Mouse (Mus musculus) gonadal fat pad, adult 2 months (tissue): ENCODE results near the gene Ecm2. TPM values are rescaled to one million over a fixed set of nuclear protein-coding genes. Genes with fewer than 3 reads are reported as not detected.

Experiments
- DNase-seq: peaks from one replicate; pipeline ENCODE4 v3.0.0-alpha.2; 2012; ENCODE audit warnings: low read depth
- polyA plus RNA-seq: library from polyadenylated mRNA; depleted of rRNA; stranded (reverse); fragments of >200 nt; gene quantifications from 2 replicates; pipeline ENCODE4 v1.2.3, GENCODE M21; 2012

Ecm2 gene
- polyA plus RNA-seq, 1 experiment: 3.9 TPM

DNA sequence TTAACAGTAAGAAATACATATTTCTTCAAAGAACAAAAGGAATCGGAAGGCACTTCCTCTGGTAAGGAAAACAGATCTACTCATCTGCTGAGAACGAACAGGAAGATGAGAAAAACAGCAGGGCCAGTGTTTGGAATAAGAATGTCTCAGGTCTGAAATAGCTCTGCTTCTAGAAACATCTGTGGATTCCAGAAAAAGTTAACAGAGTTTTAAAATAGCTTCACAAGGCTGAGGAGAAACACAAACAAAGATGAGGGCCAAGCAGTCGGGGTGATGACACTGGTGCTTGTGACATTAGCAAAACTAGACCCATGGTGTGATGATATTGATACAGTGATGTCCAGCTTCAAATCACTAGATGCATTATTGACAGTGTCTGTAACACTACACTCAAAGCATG is 2.6 kb downstream of the Ecm2 start:
- DNase-seq: no peak

DNA sequence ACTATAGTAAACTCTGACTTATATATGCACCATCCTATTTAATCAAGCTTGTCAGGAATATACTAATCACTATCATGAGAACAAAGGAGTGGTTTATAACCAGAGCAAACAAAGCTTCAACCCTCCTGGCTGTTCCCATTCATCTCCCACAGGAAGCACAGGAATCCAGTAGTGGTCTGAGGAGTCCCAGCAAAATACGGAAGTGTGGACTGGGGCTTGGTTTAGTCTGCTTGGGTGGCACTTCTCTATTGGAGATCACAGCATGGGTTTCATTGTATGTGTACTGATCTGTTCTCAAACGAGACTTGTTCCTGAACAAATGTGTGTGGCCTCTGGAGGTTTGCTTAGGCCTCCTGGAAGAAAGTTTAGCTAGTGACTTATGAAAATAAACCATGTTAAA is 14.2 kb downstream of the Ecm2 start:
- no peak for DNase-seq

DNA sequence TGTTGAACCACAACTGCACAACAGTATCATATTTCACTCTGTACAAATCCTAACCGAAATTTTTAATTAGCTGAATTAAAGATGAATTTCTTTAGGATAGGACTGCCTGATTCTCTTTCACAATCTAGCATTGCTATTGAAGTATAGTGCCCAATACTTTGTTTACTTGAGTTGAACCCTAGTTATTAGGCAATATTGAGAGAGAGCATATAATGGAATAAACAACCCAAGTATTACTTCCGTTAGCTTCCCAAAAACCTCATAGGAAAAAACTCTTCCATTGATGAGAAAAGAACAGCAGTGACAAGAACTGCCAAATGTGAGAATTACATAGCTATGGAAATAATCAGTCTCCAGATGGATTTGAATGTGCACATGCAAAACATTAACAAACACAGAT is 21.6 kb downstream of the Ecm2 start:
- DNase-seq: no peak

DNA sequence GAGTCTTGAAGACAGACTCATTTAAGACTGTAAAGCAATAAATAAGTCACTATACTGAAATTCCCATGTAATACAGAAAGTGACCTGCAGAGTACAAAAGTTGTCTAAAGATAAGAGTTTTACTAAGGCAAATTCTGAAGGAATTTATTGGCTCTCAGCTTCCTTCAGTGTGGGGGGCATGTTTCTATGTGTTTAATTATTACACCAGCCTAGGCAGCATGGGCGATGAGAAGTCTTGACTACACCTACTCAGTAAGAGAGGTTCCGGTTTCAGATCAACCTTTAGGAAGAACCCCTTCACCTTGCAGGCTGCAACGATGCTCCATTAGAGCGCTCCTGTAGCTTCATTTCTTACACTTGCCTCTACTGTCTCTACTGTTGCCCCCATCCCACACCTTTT is 26.0 kb downstream of the Ecm2 start:
- DNase-seq: no peak

DNA sequence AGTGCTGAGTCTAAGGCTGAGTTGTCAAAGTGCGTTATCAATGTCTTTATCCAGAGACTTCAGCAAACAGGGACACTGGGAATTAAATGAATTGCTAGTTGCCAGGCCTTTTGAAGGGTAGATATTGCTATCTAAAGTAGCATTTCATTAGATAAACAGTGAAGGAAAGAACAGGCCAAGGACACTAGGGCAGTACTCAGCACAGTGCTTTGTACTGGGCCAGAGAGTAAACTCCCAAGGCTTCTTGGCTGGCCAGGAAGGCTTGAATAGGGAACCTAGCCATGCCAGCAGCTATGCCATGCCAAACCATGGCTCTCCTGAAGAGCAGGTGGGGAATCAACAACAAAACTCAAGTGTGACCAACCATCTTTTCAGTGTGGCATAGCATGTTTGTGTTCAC is 32.3 kb downstream of the Ecm2 start:
- no peak for DNase-seq

DNA sequence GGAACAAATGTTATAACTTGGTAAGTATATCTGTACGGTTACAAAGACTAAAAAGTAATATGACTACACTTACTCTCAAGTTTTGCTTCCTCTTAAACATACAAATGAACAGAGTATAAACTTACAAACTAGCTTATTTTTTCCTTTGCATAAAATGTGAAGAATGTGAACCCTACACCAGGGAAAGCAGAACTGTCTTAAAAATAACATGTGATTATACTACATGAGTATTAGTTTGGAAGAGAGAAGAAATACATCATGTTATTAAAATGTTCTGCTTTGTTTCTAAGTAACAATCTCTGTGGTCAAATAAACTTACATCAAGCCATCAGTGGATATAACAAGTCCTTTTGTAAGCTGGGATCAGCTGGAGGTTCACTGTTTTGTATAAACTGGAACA is 34.1 kb downstream of the Ecm2 start:
- DNase-seq: no peak

DNA sequence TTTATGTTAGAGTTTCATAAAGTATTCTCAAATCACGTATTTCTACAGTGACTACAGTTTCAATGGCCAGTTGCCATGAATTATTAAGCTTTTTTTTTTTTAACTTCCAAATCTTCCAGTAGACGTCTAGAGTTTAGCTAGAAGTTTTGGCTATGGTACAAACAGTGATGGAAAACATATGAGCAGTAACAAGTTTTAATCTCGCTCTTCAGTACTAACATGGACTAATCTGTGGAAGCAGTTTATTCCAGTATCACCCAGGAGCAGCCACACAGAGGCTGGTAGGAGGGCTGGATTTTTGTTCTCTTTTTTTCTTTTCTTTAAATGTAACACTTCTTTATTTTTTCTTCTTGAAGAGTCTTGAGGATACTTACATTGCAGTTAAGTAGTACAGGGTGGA is 39.7 kb downstream of the Ecm2 start, which contains the start of gene Aspn:
Gene Aspn, plus strand, starts transcription at position 165 of the 400 bp plus-strand sequence.
- no peak for DNase-seq

DNA sequence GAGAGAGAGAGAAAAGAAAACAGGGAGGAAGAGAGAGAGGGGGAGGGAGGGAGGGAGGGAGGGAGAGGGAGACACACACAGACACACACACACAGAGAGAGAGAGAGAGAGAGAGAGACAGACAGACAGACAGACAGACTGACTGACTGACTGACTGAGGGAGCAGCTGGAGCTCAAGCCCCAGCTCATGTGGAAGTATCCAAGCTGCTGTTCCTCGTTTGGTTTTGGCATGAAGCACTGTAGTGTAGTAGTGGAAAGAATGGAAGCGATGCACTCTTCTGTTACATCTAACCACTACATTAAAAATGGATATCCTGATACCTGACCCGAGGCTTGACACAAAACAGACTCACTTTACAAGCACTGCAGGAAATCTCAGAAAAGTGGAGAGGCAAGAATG is 41.0 kb downstream of the Ecm2 start:
- DNase-seq: no peak

DNA sequence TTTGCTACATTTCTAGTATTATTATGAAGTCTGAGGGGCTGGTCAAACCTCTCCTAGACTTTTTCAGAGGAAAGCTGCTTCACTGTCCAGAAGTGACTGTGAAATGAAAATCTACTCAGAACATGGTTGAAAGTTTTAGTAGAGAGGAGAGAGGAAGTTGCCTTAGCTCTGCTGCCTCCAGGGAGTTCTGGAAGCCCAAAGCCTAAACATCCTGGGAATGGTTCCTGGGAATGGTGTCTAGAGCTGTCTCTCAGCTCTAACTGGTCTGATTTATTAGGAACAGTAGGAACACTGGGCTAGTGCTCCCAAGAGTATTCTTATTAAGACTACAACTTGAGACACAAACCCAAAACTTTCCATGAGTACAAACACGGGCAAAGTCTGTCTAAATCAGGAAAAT is 41.9 kb downstream of the Ecm2 start:
- no peak for DNase-seq

DNA sequence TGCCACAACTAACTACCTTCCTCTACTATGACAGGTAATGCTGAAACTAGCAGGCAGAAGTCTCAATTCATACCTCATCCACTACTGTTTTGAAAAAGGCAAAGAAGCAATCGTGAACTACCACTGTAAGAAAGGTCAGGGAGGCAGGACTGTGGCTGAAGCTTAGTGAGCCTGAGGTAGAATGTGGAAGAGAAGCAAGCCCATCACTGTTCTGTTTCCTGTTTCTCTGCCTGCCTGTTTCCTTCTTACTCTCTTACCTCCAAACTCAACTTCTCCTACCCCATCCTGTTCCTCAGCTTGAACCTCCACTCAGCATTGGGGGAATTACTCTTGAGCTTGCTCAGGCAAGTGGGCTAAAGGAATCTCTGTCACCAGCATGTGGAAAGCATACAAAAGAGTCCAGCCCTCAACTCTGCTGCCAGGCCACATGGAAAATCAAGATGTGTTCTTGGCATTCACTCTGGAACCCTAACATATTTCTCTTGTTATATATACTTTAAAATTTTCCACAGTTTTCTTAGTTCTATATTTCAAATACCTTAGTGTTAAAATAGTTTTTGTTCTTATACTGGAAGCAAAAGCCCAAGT is 43.0 kb downstream of the Ecm2 start:
- no peak for DNase-seq

DNA sequence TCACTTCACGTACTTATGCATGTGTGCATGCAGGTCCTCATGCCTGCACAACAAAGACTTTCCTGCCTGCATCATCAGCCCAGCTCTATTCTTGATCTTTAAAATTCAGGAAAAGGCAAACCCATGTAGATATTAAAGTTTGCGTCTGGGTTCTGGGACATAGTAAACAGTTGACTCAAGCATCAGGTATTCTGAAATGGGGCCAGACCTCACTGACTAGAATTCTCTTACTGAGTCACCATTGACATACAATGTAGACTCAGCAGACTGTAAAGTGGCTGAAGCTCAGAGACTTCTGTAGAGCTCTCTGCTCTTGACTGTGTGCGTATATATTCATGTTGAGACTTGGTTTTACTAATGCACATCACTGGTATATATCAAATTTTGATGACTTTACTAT is 45.0 kb downstream of the Ecm2 start:
- DNase-seq: no peak

DNA sequence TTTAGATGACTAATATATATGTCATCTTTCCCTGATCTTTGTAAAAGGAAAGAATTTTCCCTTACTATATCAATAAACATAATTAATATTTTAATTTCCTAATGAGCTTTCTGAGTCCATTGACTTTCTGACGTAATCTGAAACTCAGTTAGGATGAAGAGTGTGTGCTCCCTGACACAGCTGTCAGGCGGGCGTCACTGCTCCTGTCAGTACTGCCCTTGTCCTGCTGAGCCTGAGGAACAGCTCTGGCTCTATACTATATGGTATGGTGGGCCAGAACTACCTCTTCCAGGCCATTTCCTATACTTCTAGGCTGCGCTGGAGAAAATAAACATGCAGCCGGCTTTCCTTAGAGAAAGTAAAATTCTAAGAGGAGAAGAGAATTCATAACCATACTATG is 49.9 kb downstream of the Ecm2 start:
- DNase-seq: no peak

DNA sequence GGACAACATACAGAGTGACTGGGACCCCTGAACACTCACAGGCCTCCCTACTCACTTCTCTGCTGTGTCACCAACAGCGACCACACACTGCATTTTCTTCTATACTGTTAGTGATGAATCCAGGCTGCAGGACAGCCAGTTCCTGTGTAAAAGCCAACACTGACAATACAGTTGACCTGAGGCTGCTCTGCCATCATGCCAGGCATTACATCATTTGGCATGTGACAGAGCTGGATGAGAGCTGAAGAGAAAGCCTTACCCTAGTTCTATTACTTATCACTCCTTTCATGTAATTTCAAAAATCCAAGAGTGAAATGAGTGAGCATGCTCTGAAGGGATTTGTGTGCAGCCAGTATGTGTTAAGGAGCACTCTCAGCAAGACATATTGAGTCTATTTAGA is 51.6 kb downstream of the Ecm2 start:
- DNase-seq: peak; percentile 30

DNA sequence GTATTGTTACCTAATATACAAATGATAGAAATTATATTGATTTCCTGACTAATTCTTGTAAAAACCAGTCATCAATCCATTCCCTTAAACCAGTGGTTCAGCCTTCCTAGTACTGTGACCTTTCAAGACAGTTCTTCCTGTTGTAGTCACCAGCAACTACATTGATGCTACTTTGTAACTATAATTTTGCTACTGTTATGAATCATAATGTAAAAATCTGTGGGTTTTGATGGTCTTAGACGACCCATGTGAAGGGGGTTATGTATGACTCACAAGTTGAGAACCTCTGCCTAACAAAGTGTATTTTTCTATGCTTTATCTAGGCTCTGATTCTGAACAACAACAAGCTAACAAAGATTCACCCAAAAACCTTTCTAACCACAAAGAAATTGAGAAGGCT is 52.3 kb downstream of the Ecm2 start:
- no peak for DNase-seq

DNA sequence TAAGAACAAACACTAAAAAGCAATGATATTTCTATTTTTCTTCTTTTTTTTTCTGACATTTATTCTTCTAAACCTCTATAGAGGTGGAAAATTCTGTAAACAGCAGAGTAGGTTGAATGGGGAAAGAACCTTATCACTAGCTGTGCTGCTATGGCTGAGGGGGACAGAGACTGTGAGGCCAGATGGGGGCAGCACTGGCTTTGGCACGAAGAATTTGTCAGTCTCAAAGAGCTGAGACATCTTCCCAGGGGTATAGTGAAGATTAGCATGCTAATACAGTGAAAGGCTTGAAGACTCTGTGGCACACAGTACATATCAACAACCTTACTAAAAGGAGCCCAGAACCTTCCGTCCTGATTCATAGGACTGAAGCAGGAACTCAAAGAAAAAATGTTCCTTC is 54.6 kb downstream of the Ecm2 start:
- no peak for DNase-seq

DNA sequence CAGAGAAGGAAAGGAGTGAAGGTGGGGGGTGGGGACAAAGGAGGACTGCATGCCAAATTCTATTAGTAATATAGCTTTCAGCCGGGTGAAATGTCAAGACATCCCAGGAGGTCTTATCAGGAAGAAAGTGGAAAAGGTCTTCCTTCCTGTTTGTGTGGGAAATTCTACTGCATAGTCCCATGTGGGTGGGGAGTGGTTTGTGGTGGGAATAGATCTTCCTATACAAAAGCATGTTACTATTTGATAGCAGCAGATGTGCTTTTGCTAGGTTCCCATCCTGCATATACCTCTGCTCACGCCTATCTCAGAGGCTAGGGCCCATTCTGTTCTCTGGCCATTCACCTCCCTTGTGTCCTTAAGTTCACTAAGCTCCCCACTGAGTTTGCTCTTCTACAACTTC is 56.3 kb downstream of the Ecm2 start:
- DNase-seq: no peak

DNA sequence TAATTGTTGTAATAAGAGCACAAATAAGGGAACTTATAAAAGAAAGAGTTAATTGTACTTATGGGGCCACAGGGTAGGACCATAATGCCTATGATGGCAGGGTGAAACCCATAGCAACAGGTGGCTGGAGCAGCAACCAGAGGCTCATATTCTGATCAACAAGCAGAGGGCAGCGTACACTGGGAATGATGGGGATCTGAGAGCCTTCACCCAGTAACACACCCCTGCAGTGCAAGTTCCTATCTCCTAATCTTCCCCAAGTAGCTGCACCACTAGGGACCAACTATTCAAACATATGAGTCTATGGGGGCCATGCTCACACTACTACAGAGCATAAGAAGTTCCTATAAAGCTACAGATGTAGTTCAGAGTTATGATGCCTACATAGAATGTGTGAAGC is 59.7 kb downstream of the Ecm2 start:
- no peak for DNase-seq

DNA sequence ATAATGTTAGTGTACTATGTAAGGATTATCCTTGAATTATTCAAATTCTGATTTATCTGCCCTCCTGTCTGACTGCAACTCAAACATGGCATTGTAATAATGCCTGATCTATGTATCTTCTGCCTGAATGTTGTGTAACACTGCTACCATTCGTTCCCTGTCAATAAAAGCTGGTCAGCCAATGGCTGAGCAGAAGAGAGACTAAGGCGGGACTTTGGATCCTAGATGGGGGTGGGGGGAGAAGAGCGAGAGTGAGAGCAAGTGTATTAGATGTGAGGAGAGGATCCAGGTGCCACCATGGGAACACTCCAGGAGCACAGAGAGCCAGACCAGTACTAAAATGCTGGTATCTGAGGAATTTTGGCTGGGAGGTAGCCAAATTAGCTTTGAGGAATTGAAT is 65.8 kb downstream of the Ecm2 start:
- no peak for DNase-seq

DNA sequence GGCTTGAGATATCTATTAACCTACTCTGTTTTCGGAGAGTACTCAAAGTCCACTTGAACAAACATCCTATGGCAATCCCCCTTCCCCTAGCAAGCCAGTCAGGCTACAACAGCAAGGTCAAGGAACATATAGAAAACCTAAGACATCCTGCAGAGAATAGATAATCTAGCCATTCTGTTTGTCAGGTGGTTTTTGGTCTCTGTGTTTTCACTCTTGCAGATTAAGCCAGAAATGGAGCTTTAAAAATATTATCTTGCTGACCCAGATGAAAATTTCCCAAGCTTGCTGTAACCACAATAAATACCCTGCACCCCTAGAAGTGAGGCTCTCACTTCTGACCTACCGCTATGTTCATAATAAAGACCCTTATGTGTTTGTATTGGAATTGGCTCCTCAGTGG is 66.8 kb downstream of the Ecm2 start:
- DNase-seq: no peak

DNA sequence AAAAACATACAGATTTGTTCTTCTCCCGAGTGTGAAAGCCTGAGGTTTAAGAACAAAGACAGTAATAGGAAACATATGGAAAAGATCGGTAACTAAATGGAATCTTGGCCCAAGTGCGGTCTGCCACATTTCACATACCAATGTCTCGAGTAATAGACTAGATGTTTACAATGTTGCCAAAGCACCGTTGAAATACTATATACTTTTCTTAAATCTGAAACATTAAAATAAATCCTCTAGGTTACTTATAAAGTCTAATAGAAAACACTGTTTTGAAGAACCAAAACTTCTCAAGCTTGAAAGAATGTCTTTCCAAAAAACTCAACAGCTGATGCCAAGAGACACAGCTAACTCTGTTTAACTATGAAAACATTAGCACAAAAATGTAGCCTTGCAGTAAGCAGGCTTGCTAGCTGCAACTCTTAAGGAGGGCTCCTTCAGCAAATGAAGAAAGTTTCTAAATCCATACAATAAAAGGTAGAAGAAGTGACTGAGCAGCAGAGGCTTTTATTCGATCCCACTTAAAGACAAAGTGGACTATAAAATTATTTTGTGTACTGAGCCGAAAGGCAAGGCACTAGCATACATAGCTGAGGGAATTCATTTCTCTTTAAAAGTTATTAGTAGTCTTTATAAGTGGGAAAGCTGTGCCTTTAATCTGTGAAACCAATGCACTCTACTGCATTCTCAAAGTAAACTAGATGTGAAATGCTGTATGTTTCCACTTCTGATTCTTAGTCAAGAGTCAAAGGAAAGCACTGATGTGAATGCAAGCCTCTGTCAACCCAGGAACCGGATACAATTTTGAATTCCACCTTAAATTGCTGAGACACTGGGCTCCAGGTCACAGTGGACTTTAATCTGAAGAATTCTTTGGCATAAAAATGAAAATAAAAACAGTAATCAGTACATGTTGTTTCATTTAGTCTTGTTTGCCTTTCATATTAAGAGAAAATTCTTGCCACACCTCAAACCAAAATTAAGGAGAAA is 77.2 kb downstream of the Ecm2 start, which contains the start of gene Omd:
Gene Omd, plus strand, starts transcription at position 922 of the 990 bp plus-strand sequence.
- DNase-seq: no peak
